Mouse (Mus musculus): ENCODE results near the gene Olfr374. TPM values are rescaled to one million over a fixed set of nuclear protein-coding genes. Genes with fewer than 3 reads are reported as not detected.
"Not testable (repeated sequence)": the region's sequence is repeated elsewhere in the genome, so short reads cannot be mapped to it uniquely, and the experiment has no call there.

The Olfr374 gene
- polyA plus RNA-seq, 1 experiment from 2014 or later, result not detected

- not testable (repeated sequence) for H3K27ac ChIP-seq (replicated peaks); H3K9ac ChIP-seq (replicated peaks); H3K4me2 ChIP-seq (replicated peaks); ATAC-seq (replicated peaks); H3K27me3 ChIP-seq; H3K4me3 ChIP-seq; H3K9me3 ChIP-seq; H3K4me1 ChIP-seq; H3K36me3 ChIP-seq
- WGBS, result 68% methylated on average over 3 of the region's 3 CpGs
Measured at GRCm38 (mm10) chr8:72121486-72121885, 14.6 kb downstream of the Olfr374 start.

GRCm38 (mm10) chr8:72121997-72122396 lies 15.2 kb downstream of the Olfr374 start:
- Histone ChIP-seq H3K4me3 (no peak overlapping the region), H3K9me3 (no peaks in the 10 kb centered on the region), H3K4me2 (replicated peaks) (no peak overlapping the region), H3K27ac (replicated peaks) (no peak overlapping the region), H3K27me3 (no peaks in the 10 kb centered on the region), H3K4me1 (no peaks in the 10 kb centered on the region), H3K36me3 (no peaks in the 10 kb centered on the region), H3K9ac (replicated peaks) (no peak overlapping the region)
- 67% methylated on average over 1 of the region's 1 CpGs for WGBS
- no peak for ATAC-seq (replicated peaks)

DNA sequence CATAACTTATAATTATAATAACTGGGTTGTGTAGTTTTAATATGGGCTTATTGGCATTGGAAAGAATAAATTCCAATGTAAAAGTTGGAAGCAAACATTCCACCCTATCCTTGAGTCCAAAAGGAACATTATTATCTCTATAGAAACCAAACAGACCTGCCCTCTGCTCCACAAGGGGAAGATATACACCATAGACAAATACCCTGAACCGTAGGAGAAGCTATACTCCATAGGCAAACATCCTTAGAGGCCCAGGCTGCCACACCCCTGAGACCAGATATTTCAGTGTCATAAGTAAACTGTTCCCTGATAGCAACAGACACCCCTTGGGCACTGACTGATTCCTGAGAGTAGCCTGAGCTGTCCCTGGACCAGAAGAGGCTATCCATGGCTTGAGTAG lies 21.0 kb downstream of the Olfr374 start:
- Histone ChIP-seq H3K4me2 (replicated peaks) (no peak overlapping the region), H3K4me3 (no peak overlapping the region), H3K27me3 (no peaks in the 10 kb centered on the region), H3K9me3 (no peaks in the 10 kb centered on the region), H3K9ac (replicated peaks) (no peak overlapping the region), H3K27ac (replicated peaks) (no peak overlapping the region), H3K36me3 (no peaks in the 10 kb centered on the region), H3K4me1 (no peaks in the 10 kb centered on the region)
- no peak for ATAC-seq (replicated peaks)
- 78% methylated on average over 1 of the region's 1 CpGs for WGBS

GRCm38 (mm10) chr8:72131251-72131650 lies 24.4 kb downstream of the Olfr374 start:
- no peak overlapping the region for H3K9ac ChIP-seq (replicated peaks)
- no peaks in the 10 kb centered on the region for H3K9me3 ChIP-seq
- ATAC-seq (replicated peaks), result no peak
- H3K36me3 ChIP-seq, result no peaks in the 10 kb centered on the region
- 86% methylated on average over 2 of the region's 2 CpGs for WGBS
- H3K4me3 ChIP-seq, result no peak overlapping the region
- H3K4me1 ChIP-seq, result peaks cover 10% of the 10 kb centered on the region
- no peak overlapping the region for H3K27ac ChIP-seq (replicated peaks)
- no peaks in the 10 kb centered on the region for H3K27me3 ChIP-seq
- H3K4me2 ChIP-seq (replicated peaks), result no peak overlapping the region

DNA sequence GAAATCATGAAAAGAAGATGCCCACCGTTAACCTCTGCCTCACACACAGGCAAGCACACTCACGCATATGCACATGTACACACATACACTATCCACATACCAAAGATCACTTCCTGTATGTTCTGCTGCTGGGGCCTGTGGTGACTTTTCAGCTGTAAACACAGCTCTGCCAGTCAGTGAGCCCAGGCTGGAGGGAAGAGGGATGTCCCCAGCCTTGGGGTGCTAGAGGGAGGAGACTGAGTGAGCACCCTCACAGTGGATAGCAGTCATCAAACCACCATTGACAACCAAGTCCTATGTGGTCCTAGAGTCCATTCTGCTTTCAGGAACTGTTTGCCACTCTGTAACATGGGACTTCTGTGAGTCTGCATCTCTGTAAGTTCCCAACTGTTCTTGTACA lies 25.1 kb downstream of the Olfr374 start:
- H3K27ac ChIP-seq (replicated peaks), result no peak overlapping the region
- no peak for ATAC-seq (replicated peaks)

GRCm38 (mm10) chr8:72132417-72132816 lies 25.6 kb downstream of the Olfr374 start:
- H3K27ac ChIP-seq (replicated peaks), result no peak overlapping the region
- peaks cover 22% of the 10 kb centered on the region for H3K4me1 ChIP-seq
- ATAC-seq (replicated peaks), result no peak
- no peak overlapping the region for H3K4me3 ChIP-seq
- H3K4me2 ChIP-seq (replicated peaks), result no peak overlapping the region
- H3K27me3 ChIP-seq, result no peaks in the 10 kb centered on the region
- no peak overlapping the region for H3K9ac ChIP-seq (replicated peaks)
- H3K36me3 ChIP-seq, result no peaks in the 10 kb centered on the region
- no peaks in the 10 kb centered on the region for H3K9me3 ChIP-seq
- 81% methylated on average over 1 of the region's 1 CpGs for WGBS

More for the DNA sequence above, 25.1 kb downstream of the Olfr374 start:
- no peak overlapping the region for H3K9ac ChIP-seq (replicated peaks)
- H3K4me3 ChIP-seq, result no peak overlapping the region
- no peaks in the 10 kb centered on the region for H3K9me3 ChIP-seq
- no peaks in the 10 kb centered on the region for H3K36me3 ChIP-seq
- no peak overlapping the region for H3K4me2 ChIP-seq (replicated peaks)
- 77% methylated on average over 2 of the region's 2 CpGs for WGBS
- H3K4me1 ChIP-seq, result peaks cover 16% of the 10 kb centered on the region
- no peaks in the 10 kb centered on the region for H3K27me3 ChIP-seq

- Histone ChIP-seq H3K4me3 (no peak overlapping the region), H3K9me3 (no peaks in the 10 kb centered on the region), H3K4me2 (replicated peaks) (no peak overlapping the region), H3K4me1 (peaks cover 25% of the 10 kb centered on the region), H3K27ac (replicated peaks) (no peak overlapping the region), H3K9ac (replicated peaks) (no peak overlapping the region), H3K36me3 (no peaks in the 10 kb centered on the region), H3K27me3 (no peaks in the 10 kb centered on the region)
- ATAC-seq (replicated peaks), result no peak
- WGBS, result 83% methylated on average over 1 of the region's 1 CpGs
Measured at GRCm38 (mm10) chr8:72132891-72133290, 26.1 kb downstream of the Olfr374 start.

GRCm38 (mm10) chr8:72133507-72133906 lies 26.7 kb downstream of the Olfr374 start:
- ATAC-seq (replicated peaks), result no peak
- no peaks in the 10 kb centered on the region for H3K9me3 ChIP-seq
- 0 out of 2 replicates have a peak, but pooled peaks cover 1% of the 10 kb centered on the region for H3K36me3 ChIP-seq
- H3K4me1 ChIP-seq, result peaks cover 25% of the 10 kb centered on the region
- WGBS, result 70% methylated on average over 1 of the region's 1 CpGs
- H3K27ac ChIP-seq (replicated peaks), result no peak overlapping the region
- no peak overlapping the region for H3K4me3 ChIP-seq
- H3K27me3 ChIP-seq, result no peaks in the 10 kb centered on the region
- no peak overlapping the region for H3K9ac ChIP-seq (replicated peaks)
- H3K4me2 ChIP-seq (replicated peaks), result no peak overlapping the region

DNA sequence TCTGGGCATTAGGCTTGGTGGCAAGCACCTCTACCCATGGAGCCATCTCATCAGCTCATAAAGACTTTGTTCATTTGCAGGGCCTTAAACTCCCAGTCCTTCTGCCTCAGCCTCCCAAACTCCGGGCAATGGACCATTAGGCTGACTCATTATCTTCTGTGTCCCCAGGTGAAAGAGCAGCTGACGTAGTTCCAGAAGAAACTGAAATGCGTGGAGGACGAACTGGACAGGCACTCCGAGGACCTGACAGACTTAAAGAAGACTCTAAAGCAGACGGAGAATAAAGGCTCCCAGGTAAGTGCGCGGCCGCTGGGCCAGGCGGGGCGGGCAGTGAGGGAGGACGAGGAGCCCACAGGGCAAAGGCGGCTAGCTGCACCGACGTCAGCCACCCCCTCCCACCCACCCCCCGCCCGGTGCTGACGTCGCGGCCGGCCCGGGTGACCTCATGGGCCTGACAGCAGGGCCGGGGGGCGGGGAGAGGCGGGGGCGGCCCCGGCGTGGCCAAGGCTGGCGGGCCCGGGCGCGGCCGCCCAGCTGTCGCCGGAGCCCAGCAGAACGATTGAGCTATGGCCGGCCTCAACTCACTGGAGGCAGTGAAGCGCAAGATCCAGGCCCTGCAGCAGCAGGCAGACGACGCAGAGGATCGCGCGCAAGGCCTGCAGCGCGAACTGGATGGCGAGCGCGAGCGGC lies 28.1 kb downstream of the Olfr374 start, which contains the start of gene Tpm4:
TSS of gene Tpm4 (plus strand) at position 220 of the 690 bp plus-strand sequence.
- Histone ChIP-seq H3K4me3 (peak within 1 kb of the TSS; percentile 82), H3K4me2 (replicated peaks) (peak within 1 kb of the TSS; percentile 90), H3K9ac (replicated peaks) (peak within 1 kb of the TSS; percentile 87), H3K27ac (replicated peaks) (peak within 1 kb of the TSS; percentile 82), H3K27me3 (no peaks in the 10 kb centered on the region), H3K4me1 (peaks cover 25% of the 10 kb centered on the region), H3K36me3 (peaks cover 12% of the 10 kb centered on the region), H3K9me3 (no peaks in the 10 kb centered on the region)
- ATAC-seq (replicated peaks), result peak; percentile 73
- WGBS, result under 1% methylated on average over 44 of the region's 49 CpGs

DNA sequence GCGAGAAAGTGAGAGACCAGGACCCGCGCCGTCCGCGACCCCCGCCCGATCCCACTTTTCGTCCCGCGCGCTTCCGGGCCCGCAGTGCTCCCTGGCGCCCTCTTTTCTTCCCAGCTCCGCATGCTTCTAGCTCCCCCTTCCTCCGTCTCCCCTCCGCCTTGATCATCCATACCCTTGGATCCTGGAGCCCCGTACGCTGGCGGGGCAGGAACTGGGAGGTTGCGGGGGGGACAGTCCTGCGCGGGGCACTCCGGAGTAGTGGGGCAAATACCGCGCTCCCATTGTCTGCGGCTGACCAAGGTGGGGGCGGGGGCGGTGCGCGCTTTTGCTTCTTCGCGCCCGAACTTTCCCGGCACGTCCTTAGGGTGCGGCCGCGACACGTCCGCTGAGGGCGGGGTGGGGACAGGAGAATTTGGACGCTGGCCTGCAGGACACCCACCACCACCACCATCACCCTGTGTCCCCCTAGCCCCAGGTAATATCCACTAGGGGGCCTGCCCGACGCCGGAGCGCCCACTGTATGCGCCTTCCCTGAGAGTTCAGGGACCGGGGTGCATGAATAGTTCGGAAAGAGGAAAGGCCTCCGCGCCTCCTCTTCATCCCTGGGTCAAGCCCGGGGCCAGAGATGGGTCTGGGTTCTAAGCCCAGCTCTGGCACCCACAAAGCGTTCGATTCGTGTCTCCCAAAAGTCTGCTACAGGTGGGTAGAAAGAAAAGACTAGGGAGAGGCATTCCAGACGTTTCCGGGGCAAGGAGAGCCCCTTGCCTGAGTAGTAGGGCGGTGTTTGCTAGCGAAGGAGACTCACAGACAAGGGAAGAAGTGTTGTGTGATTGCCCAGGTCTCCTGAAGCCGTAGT lies 28.8 kb downstream of the Olfr374 start:
- H3K9me3 ChIP-seq, result no peaks in the 10 kb centered on the region
- peak overlapping the region; percentile 82 for H3K27ac ChIP-seq (replicated peaks)
- H3K27me3 ChIP-seq, result no peaks in the 10 kb centered on the region
- H3K4me3 ChIP-seq, result peak overlapping the region; percentile 82
- peak overlapping the region; percentile 87 for H3K9ac ChIP-seq (replicated peaks)
- 0% methylated on average over 59 of the region's 62 CpGs for WGBS
- ATAC-seq (replicated peaks), result peak; percentile 80
- H3K4me1 ChIP-seq, result peaks cover 25% of the 10 kb centered on the region
- H3K36me3 ChIP-seq, result peaks cover 18% of the 10 kb centered on the region
- peak overlapping the region; percentile 90 for H3K4me2 ChIP-seq (replicated peaks)

DNA sequence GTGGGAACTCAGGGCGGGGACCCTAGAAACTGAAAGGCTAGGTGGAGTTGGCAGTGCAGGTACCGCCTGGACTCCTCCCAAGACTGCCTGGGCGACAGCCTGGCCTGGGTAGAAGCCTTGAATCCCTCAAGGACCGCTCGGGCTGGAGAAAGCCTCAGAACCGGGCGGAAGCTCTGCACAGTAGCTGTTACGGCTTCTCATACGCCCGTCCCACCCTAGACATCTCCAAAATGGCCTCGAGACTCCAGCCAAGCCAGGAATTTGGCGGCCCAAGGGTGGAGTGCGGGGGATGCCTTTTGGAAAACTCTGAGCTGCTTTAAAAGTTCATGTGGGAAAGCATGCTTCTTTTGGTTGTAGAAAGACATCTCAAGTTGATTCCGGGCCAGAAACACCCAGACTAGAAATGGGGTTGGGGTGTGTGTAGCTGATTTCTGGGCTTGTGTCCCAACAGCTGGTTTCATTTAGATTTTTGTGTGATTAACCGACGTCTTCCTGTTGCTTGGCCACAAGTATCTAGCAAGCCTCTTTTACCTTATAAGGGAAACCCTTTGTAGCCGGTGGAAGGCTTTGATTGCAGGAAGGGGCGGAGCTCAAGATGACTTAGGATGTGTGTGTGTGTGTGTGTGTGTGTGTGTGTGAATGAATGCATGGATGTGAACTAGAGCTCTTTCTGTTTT lies 29.6 kb downstream of the Olfr374 start:
- H3K27ac ChIP-seq (replicated peaks), result peak overlapping the region; percentile 82
- peak overlapping the region; percentile 87 for H3K9ac ChIP-seq (replicated peaks)
- no peaks in the 10 kb centered on the region for H3K9me3 ChIP-seq
- peak; percentile 31 for ATAC-seq (replicated peaks)
- under 1% methylated on average over 18 of the region's 18 CpGs for WGBS
- H3K4me3 ChIP-seq, result peak overlapping the region; percentile 82
- peak overlapping the region; percentile 90 for H3K4me2 ChIP-seq (replicated peaks)
- H3K4me1 ChIP-seq, result peaks cover 25% of the 10 kb centered on the region
- H3K27me3 ChIP-seq, result no peaks in the 10 kb centered on the region
- H3K36me3 ChIP-seq, result peaks cover 24% of the 10 kb centered on the region

DNA sequence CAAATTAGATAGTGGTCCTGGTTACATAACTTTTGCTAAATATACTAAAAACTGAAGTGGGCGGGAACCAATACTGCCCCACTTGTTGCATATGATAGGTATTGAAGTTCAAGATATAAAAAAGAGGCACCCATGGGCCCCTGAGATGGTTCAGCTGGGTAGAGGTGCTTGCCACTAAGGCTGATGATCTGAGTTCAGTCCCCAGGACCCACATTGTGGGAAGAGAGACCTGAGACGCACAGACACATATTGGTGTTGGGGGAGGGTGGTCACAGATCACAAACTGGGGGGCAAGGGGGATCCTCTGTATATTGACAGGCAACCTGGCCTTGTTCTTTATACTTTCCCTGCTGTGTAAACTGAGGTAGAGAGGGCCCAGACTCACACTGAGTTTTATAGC lies 30.6 kb downstream of the Olfr374 start:
- H3K4me1 ChIP-seq, result peaks cover 25% of the 10 kb centered on the region
- 0 out of 2 replicates have a peak overlapping the region, but pooled peaks have one; percentile 3 for H3K4me2 ChIP-seq (replicated peaks)
- peaks cover 34% of the 10 kb centered on the region for H3K36me3 ChIP-seq
- no peak for ATAC-seq (replicated peaks)
- H3K9me3 ChIP-seq, result no peaks in the 10 kb centered on the region
- WGBS, result 90% methylated on average over 2 of the region's 2 CpGs
- H3K27ac ChIP-seq (replicated peaks), result peak overlapping the region; percentile 82; the same call in 1 of the 2 replicates
- H3K27me3 ChIP-seq, result no peaks in the 10 kb centered on the region
- no peak overlapping the region for H3K4me3 ChIP-seq
- no peak overlapping the region for H3K9ac ChIP-seq (replicated peaks)
